Mouse (Mus musculus) liver, embryonic 14.5 days (tissue): ENCODE data around the gene Stambp.

Experiments used
- CTCF ChIP-seq: IDR thresholded peaks from 2 replicates; pipeline ENCODE4 v1.5.1; 2016; ENCODE audit warnings: antibody characterized with exemption, low read depth, control low read depth
- EP300 ChIP-seq: IDR thresholded peaks from 2 replicates; pipeline ENCODE4 v1.6.1; 2016; ENCODE audit warnings: antibody characterized with exemption, low read depth

- TF ChIP-seq CTCF (no peak), EP300 (no peak)
Measured at GRCm38 (mm10) chr6:83496009-83496752, 76.3 kb downstream of the Stambp start.
